Mouse (Mus musculus) neural tube, embryonic 11.5 days (tissue): ENCODE measurements around the gene Olfr862. TPM values are rescaled to one million over a fixed set of nuclear protein-coding genes. Genes with fewer than 3 reads are reported as not detected.

Experiments used
- ATAC-seq: fragments of 200-750 bp; cut with Nextera tagmentation; 2 replicates; pipeline ENCODE4 v1.8.0; 2017; ENCODE audit warnings: moderate number of reproducible peaks, mild to moderate bottlenecking, moderate TSS enrichment, moderate library complexity; ENCODE audit not compliant: insufficient read depth, low FRiP score, low TSS enrichment
- DNase-seq: peaks from one replicate; pipeline ENCODE4 v3.0.0-alpha.2; 2015; ENCODE audit warnings: low spot score
- H3K27ac ChIP-seq: fragments of 300-500 bp; sonication (generic); 2 replicates; pipeline ENCODE4 v1.5.1; 2014; ENCODE audit warnings: low read depth, mild to moderate bottlenecking, low read length
- H3K27me3 ChIP-seq: fragments of 300-500 bp; sonication (generic); 2 replicates; pipeline ENCODE4 v1.6.1; 2014; ENCODE audit warnings: mild to moderate bottlenecking, low read length, mixed read lengths; ENCODE audit not compliant: control insufficient read depth, insufficient read depth
- H3K36me3 ChIP-seq: fragments of 300-500 bp; sonication (generic); 2 replicates; pipeline ENCODE4 v1.6.1; 2014; ENCODE audit warnings: mild to moderate bottlenecking, low read length, moderate library complexity, mixed read lengths; ENCODE audit not compliant: control insufficient read depth, insufficient read depth
- H3K4me1 ChIP-seq: fragments of 300-500 bp; sonication (generic); 2 replicates; pipeline ENCODE4 v1.6.1; 2014; ENCODE audit warnings: low read length, mixed read lengths; ENCODE audit not compliant: control insufficient read depth, insufficient read depth
- H3K4me2 ChIP-seq: fragments of 300-500 bp; sonication (generic); 2 replicates; pipeline ENCODE4 v1.6.1; 2014; ENCODE audit warnings: low read depth, mild to moderate bottlenecking, moderate library complexity
- H3K4me3 ChIP-seq: fragments of 300-500 bp; sonication (generic); 2 replicates; pipeline ENCODE4 v1.5.1; 2014; ENCODE audit warnings: low read depth, low read length
- H3K9ac ChIP-seq: fragments of 300-500 bp; sonication (generic); 2 replicates; pipeline ENCODE4 v1.6.1; 2014; ENCODE audit warnings: mild to moderate bottlenecking, low read length
- H3K9me3 ChIP-seq: fragments of 300-500 bp; sonication (generic); 2 replicates; pipeline ENCODE4 v1.6.1; 2016; ENCODE audit warnings: low read length; ENCODE audit not compliant: control insufficient read depth
- WGBS: fragments of 180-500 bp; shearing (Covaris S2); extraction: QIAGEN DNeasy Blood & Tissue Kit; methylation state at CpG from one replicate; pipeline ENCODE4 v1.1.7; 2014; 5-methylcytosine and 5-hydroxymethylcytosine counted together
- polyA plus RNA-seq: library from polyadenylated mRNA; unstranded; fragments of >200 nt; fragmentation: Nextera tagmentation; extraction: Ambion mirVana; gene quantifications from 2 replicates; pipeline ENCODE4 v1.2.1, GENCODE M21; 2014

The Olfr862 gene
- polyA plus RNA-seq: not detected in 2 replicates

GRCm38 (mm10) chr9:19887904-19888303, at the start of gene Olfr862:
Olfr862 (minus strand) TSS chr9:19888004.
- no peak within 1 kb of the TSS for H3K4me3 ChIP-seq
- H3K36me3 ChIP-seq: no peaks in the 10 kb centered on the region
- H3K4me2 ChIP-seq: no peak within 1 kb of the TSS
- no peaks in the 10 kb centered on the region for H3K9me3 ChIP-seq
- H3K27ac ChIP-seq: no peak within 1 kb of the TSS
- H3K4me1 ChIP-seq: no peaks in the 10 kb centered on the region
- H3K27me3 ChIP-seq: no peaks in the 10 kb centered on the region
- DNase-seq (no peak), ATAC-seq (no peak)
- no peak within 1 kb of the TSS for H3K9ac ChIP-seq

DNA sequence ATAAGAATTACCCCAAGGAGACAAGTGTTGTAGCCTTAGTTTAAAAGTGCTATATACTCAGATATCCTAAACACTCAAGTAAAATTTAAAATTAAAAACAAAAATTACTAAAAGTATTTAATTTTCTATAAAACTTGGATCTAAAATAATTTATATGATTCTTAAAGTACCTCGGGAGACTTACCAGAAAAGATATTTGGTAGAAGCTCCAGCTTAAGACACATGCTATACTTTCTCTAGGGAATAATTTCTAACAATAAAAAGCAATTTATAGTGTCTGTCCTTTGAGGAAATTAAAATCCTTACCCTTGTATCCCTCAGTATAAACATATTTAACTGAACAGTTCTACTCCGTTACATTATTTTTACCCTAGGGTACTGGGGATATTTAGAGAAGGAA, 28.8 kb upstream of the Olfr862 start, which contains the start of gene Olfr77:
TSS of gene Olfr77 (plus strand) at position 301 of the 400 bp plus-strand sequence.
- no peak within 1 kb of the TSS for H3K4me3 ChIP-seq
- ATAC-seq (no peak), DNase-seq (no peak)
- no peak within 1 kb of the TSS for H3K9ac ChIP-seq
- no peaks in the 10 kb centered on the region for H3K4me1 ChIP-seq
- no peaks in the 10 kb centered on the region for H3K27me3 ChIP-seq
- no peaks in the 10 kb centered on the region; the same call in 1 of the 2 replicates for H3K9me3 ChIP-seq
- WGBS: 84% methylated on average over 2 of the region's 2 CpGs
- no peak within 1 kb of the TSS for H3K27ac ChIP-seq
- no peak within 1 kb of the TSS for H3K4me2 ChIP-seq
- no peaks in the 10 kb centered on the region for H3K36me3 ChIP-seq

- Histone ChIP-seq H3K36me3 (no peaks in the 10 kb centered on the region), H3K27ac (no peak overlapping the region), H3K4me3 (no peak overlapping the region), H3K9ac (no peak overlapping the region), H3K4me2 (no peak overlapping the region), H3K4me1 (no peaks in the 10 kb centered on the region), H3K27me3 (no peaks in the 10 kb centered on the region), H3K9me3 (0 out of 2 replicates have a peak, but pooled peaks cover 4% of the 10 kb centered on the region)
- ATAC-seq: no peak
- DNase-seq: no peak
- WGBS: 70% methylated on average over 4 of the region's 4 CpGs
Observed at GRCm38 (mm10) chr9:19911170-19911569, 23.4 kb upstream of the Olfr862 start.

DNA sequence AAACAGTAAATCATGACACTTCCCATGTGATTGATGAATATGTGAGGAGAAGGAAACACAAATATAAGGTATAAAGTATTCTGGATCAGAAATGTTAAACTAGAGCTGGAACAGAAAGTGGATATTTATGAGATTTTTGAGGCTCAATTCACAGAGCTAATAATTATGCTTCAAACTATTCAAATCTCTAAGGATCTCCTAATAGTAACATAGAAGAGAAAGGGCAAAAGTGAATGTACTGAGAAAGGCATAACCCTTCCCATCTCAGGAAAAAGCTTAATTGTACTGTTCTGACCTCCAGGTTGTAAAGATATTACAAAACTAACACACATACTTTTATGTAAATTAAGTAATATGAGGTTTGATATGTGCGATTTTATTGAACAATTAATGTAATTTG, 38.2 kb downstream of the Olfr862 start, which contains the start of gene Olfr860:
TSS of gene Olfr860 (minus strand) at position 101 of the 400 bp plus-strand sequence.
- Histone ChIP-seq H3K27ac (no peak within 1 kb of the TSS), H3K36me3 (no peaks in the 10 kb centered on the region), H3K4me2 (no peak within 1 kb of the TSS), H3K27me3 (no peaks in the 10 kb centered on the region), H3K4me3 (no peak within 1 kb of the TSS), H3K9me3 (no peaks in the 10 kb centered on the region), H3K4me1 (no peaks in the 10 kb centered on the region), H3K9ac (no peak within 1 kb of the TSS)
- no peak for ATAC-seq
- no peak for DNase-seq
- 82% methylated on average over 1 of the region's 1 CpGs for WGBS

Other genes with a start within 250 kb of the Olfr862 start
- not detected in 2 replicates for gene Olfr857, start 178.6 kb downstream of the Olfr862 start, polyA plus RNA-seq
- not detected in 2 replicates for gene Olfr58, start 107.7 kb downstream of the Olfr862 start, polyA plus RNA-seq
- gene Olfr859, start 83.1 kb downstream of the Olfr862 start, polyA plus RNA-seq: not detected in 2 replicates
- gene Olfr860, start 38.3 kb downstream of the Olfr862 start, polyA plus RNA-seq: not detected in 2 replicates
- 0.22 and 0.27 TPM in 2 replicates for gene Olfr77, start 28.9 kb upstream of the Olfr862 start, polyA plus RNA-seq
- not detected in 2 replicates for gene Olfr866, start 140.0 kb upstream of the Olfr862 start, polyA plus RNA-seq
- not detected in 2 replicates for gene Olfr867, start 169.6 kb upstream of the Olfr862 start, polyA plus RNA-seq
- not detected in 2 replicates for gene Olfr868, start 210.6 kb upstream of the Olfr862 start, polyA plus RNA-seq
- gene Olfr869, start 241.0 kb upstream of the Olfr862 start, polyA plus RNA-seq: not detected in 2 replicates